Mouse (Mus musculus): ENCODE results near the gene Srp68.

GRCm38 (mm10) chr11:116198639-116199531, 75.1 kb downstream of the Srp68 start, which contains the start of the genes Ten1 and Acox1:
- TF ChIP-seq TAL1 (IDR thresholded peaks at IDR 0.05; ENCODE audit: low read length) (no peak), GATA1 (IDR thresholded peaks at IDR 0.05; ENCODE audit: low read length) (no peak)

Measured in erythroblast, embryonic 14.5 days (primary cell).